Mouse (Mus musculus): ENCODE measurements around the gene Rnf130.
"Not testable (repeated sequence)": the region's sequence is repeated elsewhere in the genome, so short reads cannot be mapped to it uniquely, and the experiment has no call there.

Rnf130 gene

GRCm38 (mm10) chr11:50090982-50091675, 66.0 kb downstream of the Rnf130 start:
- DNase-seq = peak; percentile 63 to 80

GRCm38 (mm10) chr11:50091681-50092080, 66.5 kb downstream of the Rnf130 start:
- peak in 1 of 2 experiments; percentile 32 for DNase-seq

GRCm38 (mm10) chr11:50095661-50096060, 70.5 kb downstream of the Rnf130 start:
- no peak for DNase-seq

- peak; percentile 54 to 66 for DNase-seq
These were observed 71.9 kb downstream of the Rnf130 start for GRCm38 (mm10) chr11:50097091-50097490.

- no peak for DNase-seq
These were observed 73.9 kb downstream of the Rnf130 start for GRCm38 (mm10) chr11:50098961-50099481.

GRCm38 (mm10) chr11:50099692-50100091, 74.5 kb downstream of the Rnf130 start:
- DNase-seq = no peak

GRCm38 (mm10) chr11:50100548-50101307, 75.6 kb downstream of the Rnf130 start:
- DNase-seq = peak; percentile 87 to 95

GRCm38 (mm10) chr11:50101962-50102361, 76.8 kb downstream of the Rnf130 start:
- DNase-seq = not testable (repeated sequence)

- no peak for DNase-seq
These were observed 78.9 kb downstream of the Rnf130 start for GRCm38 (mm10) chr11:50104016-50104415.

GRCm38 (mm10) chr11:50105237-50105636, 80.1 kb downstream of the Rnf130 start:
- no peak for DNase-seq

GRCm38 (mm10) chr11:50106024-50106423, 80.9 kb downstream of the Rnf130 start:
- DNase-seq = no peak

- no peak for DNase-seq
These were observed 83.7 kb downstream of the Rnf130 start for GRCm38 (mm10) chr11:50108823-50109244.

- DNase-seq = peak; percentile 79 to 80
These were observed 89.2 kb downstream of the Rnf130 start for GRCm38 (mm10) chr11:50114329-50114728.

GRCm38 (mm10) chr11:50122631-50123081, 97.5 kb downstream of the Rnf130 start:
- peak; percentile 56 to 60 for DNase-seq

GRCm38 (mm10) chr11:50127781-50128180, 102.6 kb downstream of the Rnf130 start:
- DNase-seq = no peak

GRCm38 (mm10) chr11:50130811-50131766, 105.9 kb downstream of the Rnf130 start, which contains the start of gene Tbc1d9b:
Tbc1d9b (plus strand) TSS chr11:50131396.
- DNase-seq = peak; percentile 93 to 94

- DNase-seq = peak in 1 of 2 experiments; percentile 34
These were observed 106.7 kb downstream of the Rnf130 start for GRCm38 (mm10) chr11:50131801-50132201.

GRCm38 (mm10) chr11:50132265-50132664, 107.1 kb downstream of the Rnf130 start:
- DNase-seq = no peak

GRCm38 (mm10) chr11:50134136-50134859, 109.2 kb downstream of the Rnf130 start:
- no peak for DNase-seq

GRCm38 (mm10) chr11:50138206-50138822, 113.2 kb downstream of the Rnf130 start:
- DNase-seq = peak; percentile 43 to 61

- DNase-seq = no peak
These were observed 114.4 kb downstream of the Rnf130 start for GRCm38 (mm10) chr11:50139571-50139970.

Data from cerebellum, postnatal 36 days (tissue).